Mouse (Mus musculus): ENCODE measurements around the gene Rnf167.

DNA sequence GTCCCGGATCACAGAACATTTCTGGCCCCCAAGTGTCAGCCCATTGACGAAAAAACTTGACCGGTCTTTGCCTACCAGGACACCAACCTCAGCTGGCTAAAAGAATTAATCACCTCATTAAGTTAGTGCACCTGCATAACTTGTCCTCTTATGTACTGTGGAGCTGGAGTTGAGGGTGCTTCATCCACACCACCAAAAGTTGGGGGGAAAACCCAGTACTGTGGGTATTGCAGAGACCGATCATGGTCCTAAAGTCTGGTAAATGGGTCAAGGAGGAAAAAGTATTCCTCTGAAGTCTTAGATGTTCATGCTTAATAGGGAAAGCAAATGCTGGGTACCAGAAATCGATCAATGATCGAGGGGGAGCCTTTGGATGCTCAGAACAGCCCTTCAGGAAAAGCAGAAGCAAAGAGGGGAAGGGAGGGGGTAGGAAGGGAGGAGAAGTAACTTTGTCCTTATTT lies 5.9 kb downstream of the Rnf167 start:
- no peak for TF ChIP-seq POLR2A (IDR thresholded peaks at IDR 0.05; ENCODE audit: borderline replicate concordance, insufficient read depth, low read length)
- TF ChIP-seq CTCF (IDR thresholded peaks at IDR 0.05; ENCODE audit: borderline replicate concordance, insufficient read depth, low read depth, low read length) = no peak

Measured in cerebellum, adult 2 months (tissue).